8 mouse cellular contexts compared by ENCODE assay signal in genomic region chr7:80078792-80079301, GRCm38 (mm10). TPM values are rescaled to one million over a fixed set of nuclear protein-coding genes. Genes with fewer than 3 reads are reported as not detected.
DNase-seq lines count a peak whose midpoint lies in the region; ATAC-seq and TF ChIP-seq lines count a peak whose summit lies in the region.

No protein-coding gene starts in this region.

- H3K9ac ChIP-seq in embryonic facial prominence, embryonic 13.5 days: peak overlapping the region; percentile 51; the same call in 1 of the 2 replicates
- H3K9ac ChIP-seq in heart, embryonic 12.5 days: peak overlapping the region; percentile 47; the same call in 1 of the 2 replicates
- peak overlapping the region; percentile 15; the same call in 1 of the 2 replicates for H3K9ac ChIP-seq in kidney, embryonic 15.5 days
- no peak overlapping the region for H3K9ac ChIP-seq in liver, embryonic 12.5 days
- H3K9ac ChIP-seq in midbrain, postnatal 0 days (replicated peaks; ENCODE audit: low read length, poor library complexity, severe bottlenecking): 0 out of 2 replicates have a peak overlapping the region, but pooled peaks have one; percentile 19

- peaks cover 28% of the 10 kb centered on the region for H3K36me3 ChIP-seq in embryonic facial prominence, embryonic 13.5 days
- peaks cover 30% of the 10 kb centered on the region for H3K36me3 ChIP-seq in heart, embryonic 12.5 days
- peaks cover 29% of the 10 kb centered on the region for H3K36me3 ChIP-seq in kidney, embryonic 15.5 days
- H3K36me3 ChIP-seq in liver, embryonic 12.5 days: peaks cover 27% of the 10 kb centered on the region
- peaks cover 22% of the 10 kb centered on the region for H3K36me3 ChIP-seq in midbrain, postnatal 0 days (ENCODE audit: insufficient read depth, low read length)
- peaks cover 5% of the 10 kb centered on the region for H3K36me3 ChIP-seq in splenic B cell, adult 2 months (ENCODE audit: control insufficient read depth, insufficient read depth, low read length, poor library complexity, severe bottlenecking)

- no peak overlapping the region for H3K4me3 ChIP-seq in embryonic facial prominence, embryonic 13.5 days
- 0 out of 2 replicates have a peak overlapping the region, but pooled peaks have one; percentile 0 for H3K4me3 ChIP-seq in heart, embryonic 12.5 days
- H3K4me3 ChIP-seq in kidney, embryonic 15.5 days (replicated peaks): no peak overlapping the region; the same call in 1 of the 2 replicates
- no peak overlapping the region for H3K4me3 ChIP-seq in liver, embryonic 12.5 days
- no peak overlapping the region for H3K4me3 ChIP-seq in midbrain, postnatal 0 days (ENCODE audit: low read depth, low read length)

- H3K4me2 ChIP-seq in embryonic facial prominence, embryonic 13.5 days: peak overlapping the region; percentile 32
- H3K4me2 ChIP-seq in heart, embryonic 12.5 days: peak overlapping the region; percentile 50
- H3K4me2 ChIP-seq in kidney, embryonic 15.5 days: peak overlapping the region; percentile 46
- H3K4me2 ChIP-seq in liver, embryonic 12.5 days: peak overlapping the region; percentile 34
- H3K4me2 ChIP-seq in midbrain, postnatal 0 days (ENCODE audit: low read depth, low read length, poor library complexity, severe bottlenecking): no peak overlapping the region

- peak; percentile 53 to 59 for DNase-seq in spleen, adult 18-20 months
- no peak for DNase-seq in spleen, adult 12 weeks (ENCODE audit: low spot score)
- peak; percentile 57 for DNase-seq in midbrain, postnatal 0 days (ENCODE audit: low spot score)
- DNase-seq in splenic B cell, adult 2 months (ENCODE audit: low read depth, low spot score): peak; percentile 44

- H3K27me3 ChIP-seq in embryonic facial prominence, embryonic 13.5 days: no peaks in the 10 kb centered on the region
- no peaks in the 10 kb centered on the region for H3K27me3 ChIP-seq in heart, embryonic 12.5 days (replicated peaks)
- no peaks in the 10 kb centered on the region for H3K27me3 ChIP-seq in kidney, embryonic 15.5 days
- no peaks in the 10 kb centered on the region for H3K27me3 ChIP-seq in liver, embryonic 12.5 days (replicated peaks)
- no peaks in the 10 kb centered on the region for H3K27me3 ChIP-seq in midbrain, postnatal 0 days (ENCODE audit: insufficient read depth, low read length)
- H3K27me3 ChIP-seq in splenic B cell, adult 2 months (ENCODE audit: control insufficient read depth, insufficient read depth, low read length, poor library complexity, severe bottlenecking): no peaks in the 10 kb centered on the region

- no peak for ATAC-seq in embryonic facial prominence, embryonic 13.5 days (ENCODE audit: insufficient number of reproducible peaks, insufficient read depth, low FRiP score, low TSS enrichment, low read depth)
- ATAC-seq in heart, embryonic 12.5 days (ENCODE audit: insufficient number of reproducible peaks, low FRiP score): peak; percentile 77
- peak; percentile 86 for ATAC-seq in kidney, embryonic 15.5 days (replicated peaks; ENCODE audit: low FRiP score)
- peak; percentile 8; the same call in 1 of the 2 replicates for ATAC-seq in liver, embryonic 12.5 days
- peak; percentile 26; the same call in 1 of the 2 replicates for ATAC-seq in midbrain, postnatal 0 days (ENCODE audit: low FRiP score)

- no peak for TF ChIP-seq CTCF in midbrain, postnatal 0 days (IDR thresholded peaks at IDR 0.05)

- peak overlapping the region; percentile 64 for H3K27ac ChIP-seq in embryonic facial prominence, embryonic 13.5 days
- H3K27ac ChIP-seq in heart, embryonic 12.5 days (ENCODE audit: poor library complexity, severe bottlenecking): peak overlapping the region; percentile 92
- H3K27ac ChIP-seq in kidney, embryonic 15.5 days: peak overlapping the region; percentile 91
- H3K27ac ChIP-seq in liver, embryonic 12.5 days: peak overlapping the region; percentile 72
- H3K27ac ChIP-seq in midbrain, postnatal 0 days (ENCODE audit: low read depth, low read length): peak overlapping the region; percentile 47

- H3K4me1 ChIP-seq in embryonic facial prominence, embryonic 13.5 days: peaks cover 50% of the 10 kb centered on the region
- H3K4me1 ChIP-seq in heart, embryonic 12.5 days (replicated peaks): peaks cover 70% of the 10 kb centered on the region
- peaks cover 76% of the 10 kb centered on the region for H3K4me1 ChIP-seq in kidney, embryonic 15.5 days
- peaks cover 70% of the 10 kb centered on the region for H3K4me1 ChIP-seq in liver, embryonic 12.5 days
- H3K4me1 ChIP-seq in midbrain, postnatal 0 days (ENCODE audit: insufficient read depth, low read length): peaks cover 15% of the 10 kb centered on the region; the same call in 1 of the 2 replicates

- H3K9me3 ChIP-seq in embryonic facial prominence, embryonic 13.5 days: no peaks in the 10 kb centered on the region
- no peaks in the 10 kb centered on the region for H3K9me3 ChIP-seq in heart, embryonic 12.5 days (replicated peaks)
- no peaks in the 10 kb centered on the region for H3K9me3 ChIP-seq in kidney, embryonic 15.5 days (replicated peaks)
- no peaks in the 10 kb centered on the region for H3K9me3 ChIP-seq in liver, embryonic 12.5 days (replicated peaks)
- H3K9me3 ChIP-seq in midbrain, postnatal 0 days (ENCODE audit: low read length): no peaks in the 10 kb centered on the region

- WGBS in embryonic facial prominence, embryonic 13.5 days: 24% methylated on average over 14 of the region's 14 CpGs
- 6% methylated on average over 14 of the region's 14 CpGs for WGBS in heart, embryonic 12.5 days
- WGBS in kidney, embryonic 15.5 days: 9% methylated on average over 14 of the region's 14 CpGs
- 15% methylated on average over 14 of the region's 14 CpGs for WGBS in liver, embryonic 12.5 days (ENCODE audit: insufficient replicate concordance)
- WGBS in midbrain, postnatal 0 days: 27% methylated on average over 14 of the region's 14 CpGs

RNA-seq across cellular contexts. Expression of gene Idh2, which starts 36.3 kb away (rescaled TPM):
- polyA plus RNA-seq in embryonic facial prominence, embryonic 13.5 days (2015; fragmentation: Nextera tagmentation; extraction: Ambion mirVana): 514 and 560 TPM in 2 replicates
- polyA plus RNA-seq in heart, embryonic 12.5 days (2016; fragmentation: Nextera tagmentation; extraction: Ambion mirVana): 1,569 and 1,607 TPM in 2 replicates
- polyA plus RNA-seq in kidney, embryonic 15.5 days (2015; fragmentation: Nextera tagmentation; extraction: Ambion mirVana): 633 and 674 TPM in 2 replicates
- 158 and 160 TPM in 2 replicates for polyA plus RNA-seq in liver, embryonic 12.5 days (2016; fragmentation: Nextera tagmentation; extraction: Ambion mirVana)
- total RNA-seq in midbrain, postnatal 0 days (2014; rRNA removed): 122 and 136 TPM in 2 replicates
- polyA plus RNA-seq in midbrain, postnatal 0 days (2015; fragmentation: Nextera tagmentation; extraction: Ambion mirVana): 115 and 124 TPM in 2 replicates

RNA-seq across cellular contexts. Expression of gene Zfp710, which starts 54.2 kb away (rescaled TPM):
- 20.1 and 21.9 TPM in 2 replicates for polyA plus RNA-seq in embryonic facial prominence, embryonic 13.5 days (2015; fragmentation: Nextera tagmentation; extraction: Ambion mirVana)
- 13.5 and 13.7 TPM in 2 replicates for polyA plus RNA-seq in heart, embryonic 12.5 days (2016; fragmentation: Nextera tagmentation; extraction: Ambion mirVana)
- 20.1 and 20.5 TPM in 2 replicates for polyA plus RNA-seq in kidney, embryonic 15.5 days (2015; fragmentation: Nextera tagmentation; extraction: Ambion mirVana)
- polyA plus RNA-seq in liver, embryonic 12.5 days (2016; fragmentation: Nextera tagmentation; extraction: Ambion mirVana): 7.2 and 8.9 TPM in 2 replicates
- 25.1 and 33.6 TPM in 2 replicates for total RNA-seq in midbrain, postnatal 0 days (2014; rRNA removed)
- polyA plus RNA-seq in midbrain, postnatal 0 days (2015; fragmentation: Nextera tagmentation; extraction: Ambion mirVana): 9.8 and 10.7 TPM in 2 replicates
